Mouse (Mus musculus): ENCODE measurements around the gene Trim80. TPM values are rescaled to one million over a fixed set of nuclear protein-coding genes. Genes with fewer than 3 reads are reported as not detected.
A peak's percentile ranks its signal among the peaks of the same experiment; 100 is the strongest.
"Not testable (repeated sequence)": the region's sequence is repeated elsewhere in the genome, so short reads cannot be mapped to it uniquely, and the experiment has no call there.

Trim80 gene
- total RNA-seq, 2 experiments from 2014 or later, result not detected

DNA sequence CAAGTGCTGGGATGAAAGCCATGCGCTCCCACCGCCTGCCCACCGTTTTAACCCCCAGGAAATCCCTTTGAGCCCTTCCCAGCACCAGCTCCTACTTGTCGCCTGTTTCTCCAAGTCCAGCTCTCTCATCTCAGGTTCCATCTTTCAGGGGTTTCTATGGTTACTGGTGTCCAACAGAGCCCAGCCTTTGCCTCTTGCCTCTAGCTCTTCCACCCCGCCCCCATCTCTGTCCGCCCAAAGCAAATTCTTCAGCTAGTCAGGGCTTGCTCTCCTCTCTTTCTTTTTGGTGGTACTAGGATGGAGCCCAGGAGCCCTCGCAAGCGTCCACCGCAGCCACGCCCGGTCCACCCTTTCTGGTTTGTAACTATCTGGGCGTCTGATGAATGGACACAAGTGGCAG, 44.8 kb downstream of the Trim80 start:
- intact Hi-C loops (cut with DNase I; ENCODE audit: low total_unique reads), result no loop called here
- DNase-seq, result no peak

DNA sequence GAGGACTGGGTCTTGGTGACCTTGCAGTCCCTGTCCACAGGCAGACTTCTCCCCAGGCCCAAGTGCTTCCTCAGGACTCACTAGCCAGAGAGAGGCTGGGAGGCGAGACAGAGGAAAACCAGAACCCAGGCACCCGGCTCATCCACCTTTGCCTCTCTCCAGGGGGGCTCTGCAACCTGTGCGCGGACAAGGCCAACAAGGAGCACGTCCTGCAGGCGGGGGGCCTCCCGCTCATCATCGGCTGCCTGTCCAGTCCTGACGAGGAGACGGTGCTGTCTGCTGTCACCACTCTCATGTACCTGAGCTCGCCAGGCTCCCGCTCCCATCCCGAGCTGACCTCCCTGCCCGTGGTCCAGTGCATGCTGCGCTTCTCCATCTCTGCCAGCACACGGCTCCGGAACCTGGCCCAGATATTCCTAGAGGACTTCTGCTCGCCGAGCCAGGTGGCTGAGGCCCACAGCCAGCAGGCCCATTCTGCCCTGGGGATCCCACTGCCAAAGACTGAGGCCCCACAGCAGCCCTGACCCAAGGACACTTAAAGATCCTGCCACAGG, 48.3 kb downstream of the Trim80 start:
- intact Hi-C loops (cut with DNase I; ENCODE audit: low total_unique reads), result no loop called here
- no peak for DNase-seq

DNA sequence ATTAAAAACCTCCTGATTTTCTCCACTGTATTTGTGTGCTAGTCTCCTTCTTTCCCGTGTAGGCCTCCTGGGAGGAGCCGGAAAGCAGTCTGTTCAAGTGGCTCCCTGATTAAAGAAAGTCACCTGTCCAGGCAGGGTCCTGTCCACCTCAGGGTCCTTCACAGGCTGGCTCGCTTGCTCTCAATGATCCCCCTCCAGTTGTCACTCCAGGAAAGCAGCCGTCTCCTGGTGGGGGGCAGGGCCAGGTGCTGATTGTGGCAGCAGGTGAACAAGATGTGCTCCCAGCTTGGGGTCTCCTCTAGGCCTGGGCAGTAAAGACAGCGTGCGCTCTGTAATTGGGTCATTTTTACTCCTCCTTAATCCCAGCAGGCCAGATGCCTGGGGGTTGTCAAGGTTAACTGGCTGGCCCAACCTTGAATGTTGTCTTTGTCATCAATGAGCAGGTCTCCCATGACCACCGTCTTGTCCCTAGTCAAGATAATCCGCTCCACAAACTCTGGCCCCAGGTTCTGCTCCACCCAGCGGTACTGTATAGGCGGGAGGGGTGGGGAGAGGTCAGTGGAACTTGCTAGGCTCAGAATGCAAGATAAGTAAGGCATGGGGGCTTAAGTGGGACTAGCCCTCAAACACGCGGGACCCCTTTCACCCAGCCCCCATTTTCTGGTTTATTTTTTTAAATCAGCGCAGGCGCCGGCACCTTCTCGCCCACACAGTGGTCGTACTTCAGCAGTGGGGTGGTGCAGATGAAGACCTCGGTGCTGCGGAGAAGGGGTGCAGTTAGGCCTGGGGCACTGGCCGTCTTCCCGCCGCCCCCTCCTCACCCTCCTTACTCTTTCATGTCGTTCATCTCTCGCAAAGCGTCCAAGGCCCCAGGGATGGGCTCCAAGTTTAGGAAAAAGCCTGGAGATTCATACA, 50.4 kb downstream of the Trim80 start:
- intact Hi-C loops (cut with DNase I; ENCODE audit: low total_unique reads), result loop anchor here (10.0 kb wide), 1 partner anchor 114 kb away; the partner anchor contains the start of genes Gga3 and Mrps7
- no peak for DNase-seq

DNA sequence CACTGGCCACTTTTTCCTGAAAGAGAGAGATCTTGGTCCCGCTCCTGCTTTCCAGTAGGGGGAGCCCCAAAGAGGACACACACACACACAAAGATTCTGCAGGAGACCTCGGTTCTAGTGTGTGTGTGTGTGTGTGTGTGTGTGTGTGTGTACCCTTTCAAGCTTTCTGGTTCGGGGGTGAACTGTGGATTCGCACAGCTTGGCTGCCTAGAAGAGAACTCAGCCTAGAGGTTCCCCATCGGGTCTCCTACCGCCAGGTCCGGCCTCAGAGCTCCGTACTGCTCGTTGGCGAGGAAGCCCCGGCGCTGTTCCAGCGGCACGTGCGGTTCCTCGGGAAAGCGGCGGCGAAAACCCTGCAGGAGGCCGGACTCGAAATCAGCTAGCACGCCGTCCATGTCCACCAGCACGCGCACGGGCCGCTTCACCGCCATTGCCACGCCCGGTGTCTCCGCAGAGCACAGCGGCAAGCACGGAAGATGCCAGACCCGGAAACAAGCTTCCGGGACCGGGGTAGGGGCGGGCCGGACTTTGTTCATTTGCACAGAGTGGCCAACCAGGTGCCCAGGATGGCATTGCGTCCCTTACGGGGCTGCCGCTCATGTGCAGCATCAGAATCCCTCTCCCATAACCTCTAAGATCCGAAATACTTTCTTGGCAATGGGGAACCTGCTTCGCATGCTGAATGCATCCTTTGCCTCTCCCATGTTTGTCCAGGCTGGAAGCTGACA, 51.2 kb downstream of the Trim80 start, which contains the start of gene Nt5c:
Gene Nt5c (minus strand): TSS at position 507 of the 728 bp plus-strand sequence.
- intact Hi-C loops (cut with DNase I; ENCODE audit: low total_unique reads), result loop anchor here (10.0 kb wide), 1 partner anchor 113 kb away; the partner anchor contains the start of genes Gga3 and Mrps7
- DNase-seq, result peak; percentile 82

DNA sequence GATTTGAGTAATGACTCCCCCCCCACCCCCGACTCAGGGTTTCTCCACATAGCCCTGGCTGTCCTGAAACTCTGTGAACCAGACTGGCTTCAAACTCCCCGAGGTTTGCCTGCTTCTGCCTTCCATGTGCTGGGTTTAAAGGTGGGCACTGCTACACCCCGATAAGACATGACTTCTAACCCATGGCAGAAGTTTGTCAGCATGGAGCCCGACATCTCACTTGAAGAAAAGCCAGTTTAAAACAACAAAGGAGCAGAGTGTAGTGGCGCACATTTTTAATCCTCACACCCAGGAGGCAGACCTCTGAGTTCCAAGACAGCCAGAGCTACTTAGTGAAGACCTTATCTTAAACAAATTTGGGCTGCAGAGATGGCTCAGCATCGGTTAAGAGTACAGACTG, 52.0 kb downstream of the Trim80 start:
- DNase-seq, result no peak
- intact Hi-C loops (cut with DNase I; ENCODE audit: low total_unique reads), result loop anchor here (10.0 kb wide), 1 partner anchor 112 kb away; the partner anchor contains the start of genes Gga3 and Mrps7

DNA sequence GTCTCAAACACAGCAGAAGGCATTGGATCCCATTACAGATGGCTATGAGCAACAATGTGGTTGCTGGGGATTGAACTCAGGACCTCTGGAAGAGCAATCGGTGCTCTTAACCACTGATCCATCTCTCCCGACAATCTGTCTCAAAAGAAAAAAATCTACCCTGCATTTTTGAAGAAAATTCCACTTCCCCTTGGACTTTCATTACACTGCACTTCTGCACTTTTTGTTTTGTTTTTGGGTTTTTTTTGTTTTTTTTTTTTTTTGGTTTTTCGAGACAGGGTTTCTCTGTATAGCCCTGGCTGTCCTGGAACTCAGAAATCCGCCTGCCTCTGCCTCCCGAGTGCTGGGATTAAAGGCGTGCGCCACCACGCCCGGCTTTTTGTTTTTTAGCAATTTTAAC, 56.2 kb downstream of the Trim80 start:
- intact Hi-C loops (cut with DNase I; ENCODE audit: low total_unique reads), result loop anchor here (10.0 kb wide), 1 partner anchor 108 kb away; the partner anchor contains the start of genes Gga3 and Mrps7
- DNase-seq, result not testable (repeated sequence)

Small RNAs within 50 kb of the gene (microRNA-seq; reads per million reads assigned to microRNA genes)
- 0 reads per million in 2 experiments for gene Mir3968

Other genes with a start within 250 kb of the Trim80 start
- gene Grin2c, start 173.3 kb upstream of the Trim80 start, total RNA-seq (2021), result not detected
- gene Fdxr, start 163.5 kb upstream of the Trim80 start, total RNA-seq (2021), result 1 to 10 TPM; 5.4 to 6.0 TPM
- gene Fads6, start 142.9 kb upstream of the Trim80 start, total RNA-seq (2021), result 1 to 10 TPM; 1.6 to 1.7 TPM
- gene Otop2, start 133.4 kb upstream of the Trim80 start, total RNA-seq (2021), result not detected
- gene Ush1g, start 118.5 kb upstream of the Trim80 start, total RNA-seq (2021), result under 1 TPM; 0.25 to 0.73 TPM
- gene Otop3, start 105.8 kb upstream of the Trim80 start, total RNA-seq (2021), result not detected
- 1 to 10 TPM; 2.9 to 4.3 TPM for gene Hid1, start 72.8 kb upstream of the Trim80 start, total RNA-seq (2021)
- gene Cdr2l, start 58.6 kb upstream of the Trim80 start, total RNA-seq (2021), result 1 to 10 TPM; 4.8 to 8.3 TPM
- 100 to 1,000 TPM; 103 to 107 TPM for gene Mrpl58, start 36.8 kb upstream of the Trim80 start, total RNA-seq (2021)
- gene Atp5h, start 20.6 kb upstream of the Trim80 start, total RNA-seq (2021), result 1,000 to 10,000 TPM; 1,042 to 1,140 TPM
- gene Kctd2, start 20.4 kb upstream of the Trim80 start, total RNA-seq (2021), result 10 to 100 TPM; 12.8 to 15.5 TPM
- not detected for gene Slc16a5, start 21.9 kb downstream of the Trim80 start, total RNA-seq (2021)
- gene Armc7, start 35.1 kb downstream of the Trim80 start, total RNA-seq (2021), result 1 to 10 TPM; 1.4 TPM
- 10 to 100 TPM; 11.9 to 15.1 TPM for gene Nt5c, start 51.3 kb downstream of the Trim80 start, total RNA-seq (2021)
- gene Jpt1, start 73.8 kb downstream of the Trim80 start, total RNA-seq (2021), result 10 to 100 TPM; 84.9 to 97.5 TPM
- gene Sumo2, start 95.7 kb downstream of the Trim80 start, total RNA-seq (2021), result 100 to 1,000 TPM; 121 to 143 TPM
- 10 to 100 TPM; 14.7 to 18.9 TPM for gene Nup85, start 123.9 kb downstream of the Trim80 start, total RNA-seq (2021)
- gene Mrps7, start 163.4 kb downstream of the Trim80 start, total RNA-seq (2021), result 10 to 100 TPM; 63.6 to 65.4 TPM
- 10 to 100 TPM; 10.9 to 13.2 TPM for gene Gga3, start 163.5 kb downstream of the Trim80 start, total RNA-seq (2021)
- 10 to 100 TPM; 35.7 to 42.9 TPM for gene Mif4gd, start 172.4 kb downstream of the Trim80 start, total RNA-seq (2021)
- gene Slc25a19, start 187.8 kb downstream of the Trim80 start, total RNA-seq (2021), result 10 to 100 TPM; 40.9 to 45.2 TPM

All from gastrocnemius, postnatal 14 days (tissue).